Mouse (Mus musculus) limb, embryonic 14.5 days (tissue): ENCODE measurements around the gene Gm1123. TPM values are rescaled to one million over a fixed set of nuclear protein-coding genes. Genes with fewer than 3 reads are reported as not detected.

Experiments used
- ATAC-seq: fragments of 200-750 bp; cut with Nextera tagmentation; 2 replicates; pipeline ENCODE4 v1.8.0; 2017; ENCODE audit warnings: low read depth, moderate number of reproducible peaks, moderate TSS enrichment; ENCODE audit not compliant: low FRiP score
- DNase-seq: peaks from one replicate; pipeline ENCODE4 v3.0.0-alpha.2; 2015; ENCODE audit warnings: low spot score
- H3K27ac ChIP-seq: fragments of 300-500 bp; sonication (generic); replicated peaks from 2 replicates; pipeline ENCODE4 v1.5.1; 2014; ENCODE audit warnings: low read depth, mild to moderate bottlenecking, low read length, moderate library complexity, mixed read lengths
- H3K27me3 ChIP-seq: fragments of 300-500 bp; sonication (generic); 2 replicates; pipeline ENCODE4 v1.6.1; 2014; ENCODE audit warnings: low read length, mixed read lengths; ENCODE audit not compliant: control insufficient read depth, insufficient read depth
- H3K36me3 ChIP-seq: fragments of 300-500 bp; sonication (generic); 2 replicates; pipeline ENCODE4 v1.6.1; 2014; ENCODE audit warnings: mild to moderate bottlenecking, low read length, moderate library complexity, mixed read lengths; ENCODE audit not compliant: control insufficient read depth, insufficient read depth
- H3K4me1 ChIP-seq: fragments of 300-500 bp; sonication (generic); 2 replicates; pipeline ENCODE4 v1.6.1; 2014; ENCODE audit warnings: antibody characterized with exemption, low read length, mixed read lengths; ENCODE audit not compliant: control insufficient read depth, insufficient read depth
- H3K4me2 ChIP-seq: fragments of 300-500 bp; sonication (generic); replicated peaks from 2 replicates; pipeline ENCODE4 v1.6.1; 2014; ENCODE audit warnings: low read depth, mild to moderate bottlenecking, low read length, moderate library complexity; ENCODE audit not compliant: severe bottlenecking
- H3K4me3 ChIP-seq: fragments of 300-500 bp; sonication (generic); replicated peaks from 2 replicates; pipeline ENCODE4 v1.5.1; 2014; ENCODE audit warnings: low read length
- H3K9ac ChIP-seq: fragments of 300-500 bp; sonication (generic); 2 replicates; pipeline ENCODE4 v1.6.1; 2014; ENCODE audit warnings: mild to moderate bottlenecking, low read depth, low read length, moderate library complexity; ENCODE audit not compliant: severe bottlenecking
- H3K9me3 ChIP-seq: fragments of 300-500 bp; sonication (generic); 2 replicates; pipeline ENCODE4 v1.6.1; 2016; ENCODE audit warnings: low read length; ENCODE audit not compliant: control insufficient read depth
- POLR2A ChIP-seq: fragments of 200-500 bp; IDR thresholded peaks from 2 replicates; pipeline ENCODE4 v1.8.0; 2012; ENCODE audit warnings: inconsistent platforms, mild to moderate bottlenecking, moderate library complexity, borderline replicate concordance; ENCODE audit not compliant: insufficient read depth, insufficient read length; ENCODE audit errors: extremely low read depth
- WGBS: fragments of 180-500 bp; shearing (Covaris S2); extraction: QIAGEN DNeasy Blood & Tissue Kit; methylation state at CpG from one replicate; pipeline ENCODE4 v1.1.7; 2014; 5-methylcytosine and 5-hydroxymethylcytosine counted together
- polyA plus RNA-seq, 2 experiments: library from polyadenylated mRNA; depleted of rRNA in 1 of 2; stranded (reverse) in 1 of 2; unstranded in 1 of 2; fragments of >200 nt; fragmentation: Nextera tagmentation in 1 of 2; extraction: Ambion mirVana in 1 of 2; gene quantifications; 2 replicates each; pipeline versions ENCODE4 v1.2.1 to v1.2.3; 2012 to 2014

Gm1123 gene
- polyA plus RNA-seq, 2 experiments = 0.08 TPM; not detected in 1

DNA sequence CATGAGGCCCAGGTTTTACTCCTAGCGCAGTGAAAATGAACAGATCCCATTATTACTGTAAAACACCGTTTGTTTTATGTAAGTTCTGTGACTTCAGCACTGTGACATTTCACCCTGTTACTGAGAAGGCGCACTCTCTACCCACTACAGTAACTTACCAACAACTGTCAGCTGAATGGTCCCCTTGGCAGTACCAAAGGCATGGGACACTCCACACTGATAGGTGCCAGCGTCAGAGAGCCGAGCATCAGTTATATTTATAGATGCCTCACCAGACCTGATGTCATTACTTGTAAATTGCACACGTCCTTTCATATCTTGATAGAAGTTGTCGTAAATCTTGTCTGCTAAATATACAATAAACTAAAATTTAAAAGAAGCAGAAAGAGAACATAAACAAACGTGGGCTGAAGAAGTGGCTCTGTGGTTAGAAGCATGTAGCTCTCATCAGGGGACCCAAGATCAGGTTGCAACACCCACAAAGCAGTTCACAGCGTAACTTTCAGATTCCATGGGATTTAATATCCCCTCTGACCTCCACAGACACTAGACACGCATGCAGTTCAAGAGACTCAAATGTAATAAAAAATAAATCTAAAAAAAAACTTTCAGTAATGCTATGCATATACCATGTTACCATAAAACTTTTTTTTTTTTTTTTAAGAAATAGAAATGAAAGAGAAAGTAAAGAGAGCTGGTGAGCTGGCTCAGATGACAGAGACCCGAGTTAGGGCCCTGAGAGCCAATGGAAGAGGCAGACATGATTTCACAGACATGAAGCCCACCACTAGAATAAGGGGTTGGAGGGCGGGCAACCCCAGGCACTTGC is 26.2 kb downstream of the Gm1123 start:
- 60% methylated on average over 12 of the region's 12 CpGs for WGBS

DNA sequence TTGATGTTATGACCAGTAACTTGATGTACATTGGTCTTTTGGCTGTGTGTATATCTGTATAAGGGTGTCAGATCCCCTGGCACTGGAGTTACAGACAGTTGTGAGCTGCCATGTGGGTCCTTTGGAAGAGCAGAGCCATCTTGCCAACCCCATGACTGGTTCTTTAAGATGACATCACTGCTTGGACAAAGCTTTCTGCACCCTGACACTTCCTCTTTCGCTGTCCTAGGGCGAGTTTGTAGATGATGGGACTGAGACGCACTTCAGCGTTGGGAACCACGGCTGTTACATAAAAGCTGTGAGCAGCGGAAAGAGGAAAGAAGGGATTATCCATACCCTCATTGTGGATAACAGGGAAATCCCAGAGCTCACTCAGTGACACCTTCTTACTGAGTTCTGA is 34.2 kb downstream of the Gm1123 start:
- DNase-seq = no peak
- no peak overlapping the region for H3K4me2 ChIP-seq
- no peak for ATAC-seq
- 94% methylated on average over 6 of the region's 6 CpGs for WGBS
- H3K9me3 ChIP-seq = no peaks in the 10 kb centered on the region
- no peak overlapping the region for H3K27ac ChIP-seq
- H3K4me1 ChIP-seq = no peaks in the 10 kb centered on the region
- TF ChIP-seq POLR2A = no peak
- no peaks in the 10 kb centered on the region for H3K27me3 ChIP-seq
- peaks cover 30% of the 10 kb centered on the region for H3K36me3 ChIP-seq
- no peak overlapping the region for H3K4me3 ChIP-seq
- H3K9ac ChIP-seq = no peak overlapping the region

More for the DNA sequence above, 26.2 kb downstream of the Gm1123 start:
- TF ChIP-seq POLR2A = no peak
- Histone ChIP-seq H3K27ac (no peak overlapping the region), H3K4me2 (no peak overlapping the region), H3K9me3 (no peaks in the 10 kb centered on the region), H3K4me3 (no peak overlapping the region), H3K4me1 (no peaks in the 10 kb centered on the region), H3K36me3 (no peaks in the 10 kb centered on the region), H3K27me3 (no peaks in the 10 kb centered on the region), H3K9ac (no peak overlapping the region)
- ATAC-seq = no peak
- DNase-seq = no peak

DNA sequence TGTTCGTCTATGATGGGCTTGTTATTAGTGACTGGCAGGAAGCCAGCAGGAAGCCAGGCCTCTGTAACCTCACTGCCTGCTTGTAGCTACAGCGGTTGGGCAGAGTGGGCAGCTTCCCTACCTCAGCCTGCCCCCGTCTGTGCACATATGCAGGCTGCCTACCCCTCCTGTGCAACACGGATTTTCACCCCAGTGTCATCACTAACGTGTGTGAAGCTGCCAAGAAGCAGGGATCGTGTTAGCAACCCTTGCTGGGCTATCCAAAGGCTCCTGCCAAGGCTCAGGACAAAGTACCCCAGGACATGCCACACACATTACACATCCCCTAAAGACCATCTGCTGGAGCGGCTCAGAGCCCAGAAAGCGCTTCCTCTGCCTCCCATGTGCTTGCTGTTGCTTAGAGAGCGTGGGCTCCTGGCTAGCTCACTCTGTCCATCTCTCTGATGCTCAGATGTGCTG is 35.6 kb downstream of the Gm1123 start:
- H3K4me1 ChIP-seq = no peaks in the 10 kb centered on the region
- H3K9me3 ChIP-seq = no peaks in the 10 kb centered on the region
- no peak for DNase-seq
- 83% methylated on average over 9 of the region's 9 CpGs for WGBS
- ATAC-seq = no peak
- no peak overlapping the region for H3K9ac ChIP-seq
- no peak for TF ChIP-seq POLR2A
- peaks cover 30% of the 10 kb centered on the region for H3K36me3 ChIP-seq
- H3K4me3 ChIP-seq = no peak overlapping the region
- no peak overlapping the region for H3K4me2 ChIP-seq
- no peaks in the 10 kb centered on the region for H3K27me3 ChIP-seq
- no peak overlapping the region for H3K27ac ChIP-seq

DNA sequence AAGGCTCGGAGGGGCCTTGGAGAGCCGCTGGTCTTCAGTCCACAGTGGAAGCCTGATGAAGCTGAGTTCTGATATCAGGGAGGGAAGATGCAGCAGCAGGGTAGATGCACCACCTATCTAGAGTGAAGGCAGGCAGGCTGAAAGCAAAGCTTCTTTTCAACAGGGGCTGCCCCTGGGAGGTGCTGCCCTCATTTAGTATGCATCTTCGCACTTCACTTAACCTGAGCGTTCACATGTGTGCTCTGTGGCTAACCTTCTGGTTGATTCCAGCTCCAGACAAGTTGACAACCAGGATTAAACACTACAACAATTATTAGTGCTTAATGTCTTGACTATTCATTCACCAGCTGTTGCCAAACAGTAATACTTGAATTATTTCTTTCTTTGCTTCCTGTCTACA is 41.4 kb downstream of the Gm1123 start:
- Histone ChIP-seq H3K27me3 (no peaks in the 10 kb centered on the region), H3K4me2 (no peak overlapping the region), H3K27ac (no peak overlapping the region), H3K4me1 (no peaks in the 10 kb centered on the region), H3K9ac (no peak overlapping the region), H3K4me3 (no peak overlapping the region), H3K36me3 (peaks cover 6% of the 10 kb centered on the region), H3K9me3 (no peaks in the 10 kb centered on the region)
- ATAC-seq (no peak), DNase-seq (no peak)
- 94% methylated on average over 4 of the region's 4 CpGs for WGBS
- no peak for TF ChIP-seq POLR2A

DNA sequence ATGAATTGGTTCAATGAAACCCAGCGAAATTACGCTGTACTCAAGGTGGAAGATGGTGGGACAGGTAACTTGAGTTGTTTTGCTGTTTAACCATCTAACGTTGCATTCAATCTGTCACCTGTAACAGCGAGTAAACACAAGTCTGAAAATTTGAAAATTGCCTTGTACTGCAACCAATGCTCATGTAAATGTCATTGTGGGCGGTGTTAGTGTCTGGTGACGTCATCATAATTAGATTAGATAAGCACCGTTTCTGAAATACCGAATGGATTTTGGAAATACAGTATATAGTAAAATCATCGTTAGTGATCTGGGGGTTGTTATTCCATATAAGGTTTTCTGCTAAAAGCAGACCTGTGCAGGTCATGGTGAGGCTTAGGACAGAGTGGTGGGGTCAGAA is 48.4 kb downstream of the Gm1123 start:
- Histone ChIP-seq H3K4me1 (peaks cover 5% of the 10 kb centered on the region; the same call in 1 of the 2 replicates), H3K27ac (no peak overlapping the region), H3K4me3 (peak overlapping the region; percentile 81), H3K36me3 (no peaks in the 10 kb centered on the region), H3K4me2 (peak overlapping the region; percentile 87), H3K27me3 (no peaks in the 10 kb centered on the region), H3K9me3 (no peaks in the 10 kb centered on the region), H3K9ac (no peak overlapping the region)
- TF ChIP-seq POLR2A = no peak
- whole genome bisulfite sequencing = 44% methylated on average over 9 of the region's 9 CpGs
- DNase-seq (no peak), ATAC-seq (no peak)
